Mouse (Mus musculus): ENCODE data around the gene Znrf3. TPM values are rescaled to one million over a fixed set of nuclear protein-coding genes. Genes with fewer than 3 reads are reported as not detected.

Gene Znrf3
- polyA plus RNA-seq, 1 experiment, result 14.4 TPM

GRCm38 (mm10) chr11:5426317-5426716 lies 18.3 kb downstream of the Znrf3 start:
- WGBS, result 78% methylated on average over 2 of the region's 2 CpGs
- TF ChIP-seq CTCF (IDR thresholded peaks at IDR 0.05; ENCODE audit: insufficient read depth, low read length) (no peak), POLR2A (IDR thresholded peaks at IDR 0.05; ENCODE audit: borderline replicate concordance, extremely low read depth, low read depth, low read length) (no peak)
- H3K4me1 ChIP-seq (ENCODE audit: control insufficient read depth, insufficient read depth, low read length), result peaks cover 15% of the 10 kb centered on the region
- H3K4me3 ChIP-seq (replicated peaks; ENCODE audit: extremely low read depth, low read depth, low read length), result no peak overlapping the region
- no peak for DNase-seq

- H3K4me1 ChIP-seq (ENCODE audit: control insufficient read depth, insufficient read depth, low read length), result peaks cover 15% of the 10 kb centered on the region
- TF ChIP-seq CTCF (IDR thresholded peaks at IDR 0.05; ENCODE audit: insufficient read depth, low read length) (no peak), POLR2A (IDR thresholded peaks at IDR 0.05; ENCODE audit: borderline replicate concordance, extremely low read depth, low read depth, low read length) (no peak)
- WGBS, result 47% methylated on average over 2 of the region's 2 CpGs
- DNase-seq, result no peak
- H3K4me3 ChIP-seq (replicated peaks; ENCODE audit: extremely low read depth, low read depth, low read length), result no peak overlapping the region
These were observed 19.5 kb downstream of the Znrf3 start for GRCm38 (mm10) chr11:5425106-5425505.

GRCm38 (mm10) chr11:5424185-5424584 lies 20.5 kb downstream of the Znrf3 start:
- WGBS, result 62% methylated on average over 4 of the region's 4 CpGs
- peaks cover 15% of the 10 kb centered on the region for H3K4me1 ChIP-seq (ENCODE audit: control insufficient read depth, insufficient read depth, low read length)
- H3K4me3 ChIP-seq (replicated peaks; ENCODE audit: extremely low read depth, low read depth, low read length), result no peak overlapping the region
- TF ChIP-seq CTCF (IDR thresholded peaks at IDR 0.05; ENCODE audit: insufficient read depth, low read length) (no peak), POLR2A (IDR thresholded peaks at IDR 0.05; ENCODE audit: borderline replicate concordance, extremely low read depth, low read depth, low read length) (no peak)
- DNase-seq, result no peak

- Histone ChIP-seq H3K4me1 (ENCODE audit: control insufficient read depth, insufficient read depth, low read length) (peaks cover 15% of the 10 kb centered on the region), H3K4me3 (replicated peaks; ENCODE audit: extremely low read depth, low read depth, low read length) (no peak overlapping the region)
- no peak for DNase-seq
- TF ChIP-seq CTCF (IDR thresholded peaks at IDR 0.05; ENCODE audit: insufficient read depth, low read length), result no peak
- TF ChIP-seq POLR2A (IDR thresholded peaks at IDR 0.05; ENCODE audit: borderline replicate concordance, extremely low read depth, low read depth, low read length), result no peak
These were observed 21.6 kb downstream of the Znrf3 start for GRCm38 (mm10) chr11:5423000-5423399.

GRCm38 (mm10) chr11:5422252-5422636 lies 22.4 kb downstream of the Znrf3 start:
- 34% methylated on average over 1 of the region's 1 CpGs for WGBS
- H3K4me1 ChIP-seq (ENCODE audit: control insufficient read depth, insufficient read depth, low read length), result peaks cover 15% of the 10 kb centered on the region
- no peak overlapping the region for H3K4me3 ChIP-seq (replicated peaks; ENCODE audit: extremely low read depth, low read depth, low read length)
- no peak for DNase-seq
- TF ChIP-seq POLR2A (IDR thresholded peaks at IDR 0.05; ENCODE audit: borderline replicate concordance, extremely low read depth, low read depth, low read length) (no peak), CTCF (IDR thresholded peaks at IDR 0.05; ENCODE audit: insufficient read depth, low read length) (no peak)

- peak; percentile 44 for DNase-seq
- Histone ChIP-seq H3K4me3 (replicated peaks; ENCODE audit: extremely low read depth, low read depth, low read length) (no peak overlapping the region), H3K4me1 (ENCODE audit: control insufficient read depth, insufficient read depth, low read length) (peaks cover 12% of the 10 kb centered on the region)
- TF ChIP-seq CTCF (IDR thresholded peaks at IDR 0.05; ENCODE audit: insufficient read depth, low read length) (no peak), POLR2A (IDR thresholded peaks at IDR 0.05; ENCODE audit: borderline replicate concordance, extremely low read depth, low read depth, low read length) (no peak)
- WGBS, result 9% methylated on average over 4 of the region's 4 CpGs
These were observed 23.0 kb downstream of the Znrf3 start for GRCm38 (mm10) chr11:5421506-5422251.

GRCm38 (mm10) chr11:5415617-5416338 lies 28.9 kb downstream of the Znrf3 start:
- Histone ChIP-seq H3K4me3 (replicated peaks; ENCODE audit: extremely low read depth, low read depth, low read length) (no peak overlapping the region), H3K4me1 (ENCODE audit: control insufficient read depth, insufficient read depth, low read length) (peaks cover 11% of the 10 kb centered on the region)
- 22% methylated on average over 6 of the region's 6 CpGs for WGBS
- TF ChIP-seq POLR2A (IDR thresholded peaks at IDR 0.05; ENCODE audit: borderline replicate concordance, extremely low read depth, low read depth, low read length), result no peak
- TF ChIP-seq CTCF (IDR thresholded peaks at IDR 0.05; ENCODE audit: insufficient read depth, low read length), result no peak
- DNase-seq, result peak; percentile 25

- Histone ChIP-seq H3K4me3 (replicated peaks; ENCODE audit: extremely low read depth, low read depth, low read length) (no peak overlapping the region), H3K4me1 (ENCODE audit: control insufficient read depth, insufficient read depth, low read length) (peaks cover 11% of the 10 kb centered on the region)
- DNase-seq, result no peak
- WGBS, result 32% methylated on average over 2 of the region's 2 CpGs
- TF ChIP-seq POLR2A (IDR thresholded peaks at IDR 0.05; ENCODE audit: borderline replicate concordance, extremely low read depth, low read depth, low read length) (no peak), CTCF (IDR thresholded peaks at IDR 0.05; ENCODE audit: insufficient read depth, low read length) (no peak)
These were observed 29.6 kb downstream of the Znrf3 start for GRCm38 (mm10) chr11:5414856-5415616.

- no peak for DNase-seq
- TF ChIP-seq CTCF (IDR thresholded peaks at IDR 0.05; ENCODE audit: insufficient read depth, low read length) (no peak), POLR2A (IDR thresholded peaks at IDR 0.05; ENCODE audit: borderline replicate concordance, extremely low read depth, low read depth, low read length) (no peak)
These were observed 31.9 kb downstream of the Znrf3 start for GRCm38 (mm10) chr11:5412644-5413190.

More at GRCm38 (mm10) chr11:5412644-5413190, 31.9 kb downstream of the Znrf3 start:
- H3K4me3 ChIP-seq (replicated peaks; ENCODE audit: extremely low read depth, low read depth, low read length), result no peak overlapping the region
- H3K4me1 ChIP-seq (ENCODE audit: control insufficient read depth, insufficient read depth, low read length), result peaks cover 11% of the 10 kb centered on the region
- whole genome bisulfite sequencing, result 58% methylated on average over 2 of the region's 2 CpGs
